Mouse (Mus musculus): ENCODE data around the gene Gm17604.

The Gm17604 gene

DNA sequence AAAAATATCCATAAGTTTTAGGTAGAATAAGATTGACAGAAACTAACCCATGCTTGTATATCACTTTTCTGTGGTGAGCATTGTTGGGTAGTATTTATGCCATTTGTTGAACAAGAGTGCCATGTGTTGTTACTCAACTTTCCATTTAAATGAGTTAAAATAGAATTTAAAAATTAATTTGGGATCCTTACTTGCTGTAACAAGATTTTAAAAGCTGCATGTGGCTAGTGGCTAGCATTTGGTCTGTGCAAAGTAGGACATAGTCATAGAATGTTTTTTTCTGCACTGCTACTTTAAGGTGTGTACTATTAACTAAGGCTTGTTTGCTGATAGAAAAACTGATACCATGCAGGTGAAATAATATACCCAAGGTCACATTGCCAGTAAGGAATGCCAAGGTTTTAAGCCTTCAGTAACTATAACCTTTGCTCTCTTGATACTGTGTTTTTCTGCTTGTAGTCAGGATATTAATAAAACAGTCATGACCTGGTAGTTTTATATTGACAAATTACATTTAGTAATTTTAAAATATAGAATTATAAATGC, at the start of gene Gm17604:
TSS of gene Gm17604 (minus strand) at position 51 of the 546 bp plus-strand sequence.
- DNase-seq: no peak

DNA sequence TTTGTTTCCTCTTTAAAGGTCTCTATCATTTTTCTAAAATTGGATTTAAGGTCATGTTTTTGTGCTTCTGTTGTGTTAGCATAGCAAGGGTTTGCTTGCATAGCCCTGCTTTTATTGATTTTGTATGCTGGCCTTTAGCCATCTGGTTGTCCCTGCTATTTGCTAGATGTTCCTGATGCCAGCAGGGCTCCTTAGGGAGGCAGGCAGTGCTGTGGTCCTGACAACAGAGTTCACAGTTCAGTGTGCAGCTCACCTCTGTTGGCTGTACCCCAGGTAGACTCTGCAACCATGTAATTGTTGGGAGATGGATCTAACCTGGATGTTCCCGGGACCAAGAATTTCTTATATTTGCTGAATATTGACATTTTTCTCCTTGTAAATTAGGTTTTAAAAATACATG, 45.3 kb upstream of the Gm17604 start:
- no peak for DNase-seq

DNA sequence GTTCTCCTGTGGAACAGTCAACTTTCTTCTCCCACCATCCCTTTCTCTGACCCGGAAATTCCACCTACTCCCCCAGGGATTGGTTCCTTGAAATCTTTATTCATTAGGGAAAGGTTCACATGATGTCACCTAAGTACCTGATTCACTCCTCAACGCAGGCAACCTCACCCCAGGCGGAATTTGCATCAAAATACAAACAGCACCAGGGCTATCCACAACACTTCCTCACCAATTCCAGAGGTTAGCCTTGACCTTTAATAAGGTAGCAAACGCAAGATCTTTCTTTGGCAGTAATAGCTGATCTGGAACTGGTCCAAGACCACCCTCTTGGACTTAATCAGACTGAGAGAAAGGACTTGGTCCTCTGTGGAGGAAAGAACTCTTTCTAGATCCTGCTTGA, 1.5 kb downstream of the Gm17604 start:
- DNase-seq: no peak

DNA sequence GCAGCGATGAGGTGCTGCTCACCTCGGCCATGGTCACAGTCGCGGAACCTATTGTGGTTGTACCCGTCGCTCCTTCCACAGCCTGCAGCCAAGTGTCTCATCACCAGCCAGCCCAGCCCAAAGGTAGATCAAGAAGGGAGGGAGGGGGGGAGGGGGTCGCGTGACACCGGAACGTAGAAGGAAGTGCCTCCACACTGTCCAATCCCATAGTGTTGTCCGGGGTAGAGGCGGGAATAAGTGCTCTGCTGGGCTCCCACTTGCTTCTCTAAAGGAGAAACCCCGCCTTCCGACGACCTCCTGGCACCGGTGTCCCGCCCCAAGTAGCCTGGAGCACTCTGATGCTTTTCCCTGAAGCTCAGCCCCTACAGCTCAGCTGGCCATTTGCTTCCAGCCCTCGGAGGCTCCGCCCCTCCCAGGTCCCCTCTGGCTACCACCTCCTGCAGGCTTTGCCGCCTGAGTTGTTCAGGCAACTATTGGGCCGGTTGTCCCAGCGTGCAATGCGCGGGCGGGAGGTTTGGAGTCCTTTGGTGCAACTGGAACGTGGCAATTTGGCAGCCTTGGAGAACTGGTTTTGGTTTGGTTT, 24.3 kb downstream of the Gm17604 start, which contains the start of the genes Mospd2 and Fancb:
TSS of gene Mospd2 (minus strand) at position 183 of the 583 bp plus-strand sequence.
TSS of gene Fancb (plus strand) at position 400 of the 583 bp plus-strand sequence.
- DNase-seq: peak; percentile 90 to 96

DNA sequence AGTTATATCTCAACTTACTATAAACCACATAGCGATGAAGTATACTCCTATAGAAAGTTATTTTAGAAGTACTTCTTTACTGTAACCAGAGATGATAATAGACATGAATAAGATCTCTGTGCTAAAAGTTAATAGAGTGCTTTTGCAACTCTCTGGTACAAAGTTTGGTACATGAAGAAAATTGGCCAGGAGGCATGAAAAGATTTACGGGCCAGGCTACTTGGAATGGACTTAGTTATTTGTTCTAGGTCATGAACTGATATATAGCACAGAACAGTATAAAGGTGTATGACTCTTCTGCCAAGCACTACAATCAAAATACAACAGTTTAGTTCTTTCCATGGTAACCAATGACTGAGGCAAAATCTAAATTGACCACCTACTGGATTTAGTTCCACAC, 25.8 kb downstream of the Gm17604 start:
- no peak for DNase-seq

DNA sequence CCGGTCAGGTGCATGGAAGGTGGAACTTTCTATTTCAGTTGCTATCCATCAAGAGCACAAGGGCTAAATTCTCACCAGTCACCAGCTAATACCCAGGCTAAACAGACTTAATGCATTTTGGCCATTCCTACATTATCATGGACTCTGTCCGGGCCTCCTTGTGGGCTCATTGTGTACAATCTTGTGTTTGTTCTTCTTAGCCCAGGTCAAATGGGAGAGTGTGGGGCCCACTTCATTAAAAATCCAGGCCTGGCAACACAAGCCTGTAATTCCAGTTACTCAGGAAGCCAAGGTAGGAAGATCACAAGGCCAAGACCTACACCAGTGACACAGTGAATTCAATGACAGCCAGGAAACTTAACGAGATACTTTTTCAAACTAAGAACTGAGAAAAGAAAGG, 33.4 kb downstream of the Gm17604 start:
- DNase-seq: no peak

DNA sequence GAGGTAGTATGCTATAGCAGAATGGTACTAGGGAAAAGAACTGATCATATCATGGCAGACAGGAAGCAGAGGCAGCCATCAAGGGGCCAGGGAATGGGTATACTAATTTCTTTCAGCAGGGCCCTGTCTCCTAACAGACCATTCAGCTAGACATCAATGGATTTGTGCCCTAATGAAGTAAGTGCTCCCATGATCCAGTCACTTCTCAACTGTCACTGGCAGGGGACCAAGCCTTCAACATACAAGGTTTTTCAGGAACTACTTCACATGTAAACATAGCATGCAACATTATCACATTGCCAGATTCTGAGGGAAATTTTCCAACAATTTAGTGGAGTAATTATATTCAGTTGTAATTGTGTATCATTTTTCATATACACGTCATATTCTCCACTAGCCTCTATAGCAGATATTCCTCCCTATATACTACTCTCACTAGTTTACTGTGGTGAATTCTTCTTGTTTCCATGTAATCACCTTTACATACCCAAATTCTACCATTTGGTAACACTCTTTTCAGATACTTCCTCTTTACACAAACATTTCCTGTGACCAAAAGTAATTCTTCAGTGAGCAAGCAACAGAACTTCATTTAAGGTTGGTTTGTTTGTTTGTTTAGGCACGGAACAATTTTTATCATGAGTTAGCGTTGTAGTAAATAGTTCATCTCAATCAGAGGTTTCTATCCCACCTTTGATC, 38.7 kb downstream of the Gm17604 start:
- no peak for DNase-seq

Measured in lung, postnatal 4 days (tissue).